Mouse (Mus musculus): ENCODE data around the gene Elof1. TPM values are rescaled to one million over a fixed set of nuclear protein-coding genes. Genes with fewer than 3 reads are reported as not detected.

Elof1 gene
- polyA plus RNA-seq (2015; fragmentation: Illumina TruSeq; extraction: RNeasy Lipid Tissue Mini Kit (QIAGEN cat#74804); ENCODE audit: insufficient read depth, low read depth, low replicate concordance): 31.4 TPM

GRCm38 (mm10) chr9:22116740-22117426 is at the start of gene Elof1:
Gene Elof1 (minus strand): TSS chr9:22117172.

DNA sequence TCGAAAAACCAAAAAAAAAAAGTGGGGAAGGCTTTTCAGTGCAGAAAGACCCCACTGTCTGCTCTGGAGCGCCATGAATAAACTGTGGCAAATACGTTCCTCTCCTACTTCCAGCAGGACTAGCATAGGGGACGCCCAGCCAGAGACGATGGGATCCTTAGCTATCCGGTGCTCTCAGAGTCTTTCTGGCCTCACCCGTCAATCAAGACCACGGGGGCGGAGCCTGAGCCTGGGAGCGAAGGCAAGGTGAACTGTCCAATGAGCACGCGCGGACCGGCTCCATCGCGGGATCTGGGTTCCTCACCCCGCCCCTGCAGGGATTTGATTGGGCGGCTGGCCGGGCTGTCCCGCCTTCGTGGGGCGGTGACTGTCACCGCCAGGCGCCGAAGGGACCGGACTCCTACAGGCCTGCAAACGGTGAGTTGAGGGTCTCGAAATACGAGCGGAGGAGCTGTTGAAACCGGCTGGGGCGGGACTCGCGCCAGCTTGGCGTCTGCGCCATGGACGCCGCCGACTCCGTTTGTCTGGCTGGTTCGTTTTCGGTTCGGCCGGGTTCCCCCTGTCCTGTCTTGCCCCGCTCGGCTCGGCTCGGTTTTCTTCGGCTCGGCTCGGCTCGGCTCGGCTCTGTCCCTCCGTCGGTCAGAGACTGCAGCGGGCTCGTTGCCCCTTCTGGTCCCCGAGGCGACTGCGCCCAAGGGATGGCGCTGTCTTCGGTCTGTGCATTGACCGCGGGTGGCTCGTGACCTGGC is 39.7 kb upstream of the Elof1 start, which contains the start of gene Pigyl:
TSS of gene Pigyl (plus strand) at position 350 of the 749 bp plus-strand sequence.

GRCm38 (mm10) chr9:22135644-22136390 is 18.8 kb upstream of the Elof1 start, which contains the start of gene Acp5:
Gene Acp5 (minus strand): TSS chr9:22135711.

DNA sequence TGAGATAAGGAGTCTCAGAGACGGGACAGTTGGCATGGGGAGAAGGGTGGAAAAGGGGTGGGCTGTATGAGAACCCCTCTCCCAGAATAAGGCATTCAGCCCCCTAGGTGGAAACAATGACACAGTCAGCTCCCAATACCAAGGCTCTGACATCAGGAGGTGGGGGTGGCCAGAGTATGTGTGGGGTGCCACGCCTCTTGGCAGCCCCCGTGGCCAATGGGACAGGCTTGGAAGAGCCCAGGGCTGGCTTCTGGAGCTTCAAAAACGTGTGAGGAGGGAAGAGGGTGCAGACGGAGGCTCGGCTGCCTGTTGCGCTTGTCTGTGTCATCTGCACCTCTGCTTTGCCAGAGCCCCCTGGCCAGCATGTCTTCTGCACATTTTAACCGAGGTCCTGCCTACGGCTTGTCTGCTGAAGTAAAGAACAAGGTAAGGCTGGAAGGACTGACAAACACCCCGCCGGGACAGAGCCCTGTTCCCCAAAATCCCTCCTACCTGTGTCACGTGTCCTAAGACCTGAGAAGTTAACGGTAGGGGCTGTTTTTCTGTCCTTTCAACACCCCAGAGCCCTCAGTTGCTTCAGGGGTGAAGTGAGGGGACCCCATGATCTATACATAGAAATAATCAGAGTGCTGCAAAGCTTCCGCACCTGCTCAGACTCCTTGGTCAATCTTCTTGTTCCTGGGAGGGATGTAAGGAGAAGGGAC is 17.8 kb downstream of the Elof1 start, which contains the start of gene Cnn1:
TSS of gene Cnn1 (plus strand) at position 224 of the 704 bp plus-strand sequence.

GRCm38 (mm10) chr9:22085022-22085834 is 31.7 kb downstream of the Elof1 start, which contains the start of gene Ecsit:
Gene Ecsit (minus strand): TSS chr9:22085438.

GRCm38 (mm10) chr9:22070791-22071573 is 46.0 kb downstream of the Elof1 start, which contains the start of the genes Gm49318 and Zfp653:
Gene Gm49318 (minus strand): TSS chr9:22071259.
Gene Zfp653 (minus strand): TSS chr9:22071376.

Other genes with a start within 250 kb of the Elof1 start
- gene Rab3d, start 199.0 kb downstream of the Elof1 start, polyA plus RNA-seq (2015; fragmentation: Illumina TruSeq; extraction: RNeasy Lipid Tissue Mini Kit (QIAGEN cat#74804); ENCODE audit: insufficient read depth, low read depth, low replicate concordance): 25.1 TPM
- 3.1 TPM for gene Ccdc159, start 189.7 kb downstream of the Elof1 start, polyA plus RNA-seq (2015; fragmentation: Illumina TruSeq; extraction: RNeasy Lipid Tissue Mini Kit (QIAGEN cat#74804); ENCODE audit: insufficient read depth, low read depth, low replicate concordance)
- gene Tmem205, start 189.6 kb downstream of the Elof1 start, polyA plus RNA-seq (2015; fragmentation: Illumina TruSeq; extraction: RNeasy Lipid Tissue Mini Kit (QIAGEN cat#74804); ENCODE audit: insufficient read depth, low read depth, low replicate concordance): 27.1 TPM
- gene Plppr2, start 180.1 kb downstream of the Elof1 start, polyA plus RNA-seq (2015; fragmentation: Illumina TruSeq; extraction: RNeasy Lipid Tissue Mini Kit (QIAGEN cat#74804); ENCODE audit: insufficient read depth, low read depth, low replicate concordance): 4.7 TPM
- gene Swsap1, start 161.4 kb downstream of the Elof1 start, polyA plus RNA-seq (2015; fragmentation: Illumina TruSeq; extraction: RNeasy Lipid Tissue Mini Kit (QIAGEN cat#74804); ENCODE audit: insufficient read depth, low read depth, low replicate concordance): 3.1 TPM
- not detected for gene Epor, start 153.7 kb downstream of the Elof1 start, polyA plus RNA-seq (2015; fragmentation: Illumina TruSeq; extraction: RNeasy Lipid Tissue Mini Kit (QIAGEN cat#74804); ENCODE audit: insufficient read depth, low read depth, low replicate concordance)
- 8.2 TPM for gene Rgl3, start 127.7 kb downstream of the Elof1 start, polyA plus RNA-seq (2015; fragmentation: Illumina TruSeq; extraction: RNeasy Lipid Tissue Mini Kit (QIAGEN cat#74804); ENCODE audit: insufficient read depth, low read depth, low replicate concordance)
- not detected for gene Ccdc151, start 114.5 kb downstream of the Elof1 start, polyA plus RNA-seq (2015; fragmentation: Illumina TruSeq; extraction: RNeasy Lipid Tissue Mini Kit (QIAGEN cat#74804); ENCODE audit: insufficient read depth, low read depth, low replicate concordance)
- gene Prkcsh, start 114.4 kb downstream of the Elof1 start, polyA plus RNA-seq (2015; fragmentation: Illumina TruSeq; extraction: RNeasy Lipid Tissue Mini Kit (QIAGEN cat#74804); ENCODE audit: insufficient read depth, low read depth, low replicate concordance): 16.0 TPM
- 0.20 TPM for gene Elavl3, start 65.1 kb downstream of the Elof1 start, polyA plus RNA-seq (2015; fragmentation: Illumina TruSeq; extraction: RNeasy Lipid Tissue Mini Kit (QIAGEN cat#74804); ENCODE audit: insufficient read depth, low read depth, low replicate concordance)
- gene Gm49318, start 45.9 kb downstream of the Elof1 start, polyA plus RNA-seq (2015; fragmentation: Illumina TruSeq; extraction: RNeasy Lipid Tissue Mini Kit (QIAGEN cat#74804); ENCODE audit: insufficient read depth, low read depth, low replicate concordance): 1.6 TPM
- gene Zfp653, start 45.8 kb downstream of the Elof1 start, polyA plus RNA-seq (2015; fragmentation: Illumina TruSeq; extraction: RNeasy Lipid Tissue Mini Kit (QIAGEN cat#74804); ENCODE audit: insufficient read depth, low read depth, low replicate concordance): 3.8 TPM
- gene Ecsit, start 31.7 kb downstream of the Elof1 start, polyA plus RNA-seq (2015; fragmentation: Illumina TruSeq; extraction: RNeasy Lipid Tissue Mini Kit (QIAGEN cat#74804); ENCODE audit: insufficient read depth, low read depth, low replicate concordance): 7.1 TPM
- gene Cnn1, start 18.0 kb downstream of the Elof1 start, polyA plus RNA-seq (2015; fragmentation: Illumina TruSeq; extraction: RNeasy Lipid Tissue Mini Kit (QIAGEN cat#74804); ENCODE audit: insufficient read depth, low read depth, low replicate concordance): 3.7 TPM
- gene Acp5, start 18.5 kb upstream of the Elof1 start, polyA plus RNA-seq (2015; fragmentation: Illumina TruSeq; extraction: RNeasy Lipid Tissue Mini Kit (QIAGEN cat#74804); ENCODE audit: insufficient read depth, low read depth, low replicate concordance): 7.5 TPM
- 9.3 TPM for gene Pigyl, start 39.7 kb upstream of the Elof1 start, polyA plus RNA-seq (2015; fragmentation: Illumina TruSeq; extraction: RNeasy Lipid Tissue Mini Kit (QIAGEN cat#74804); ENCODE audit: insufficient read depth, low read depth, low replicate concordance)
- gene Zfp872, start 70.9 kb upstream of the Elof1 start, polyA plus RNA-seq (2015; fragmentation: Illumina TruSeq; extraction: RNeasy Lipid Tissue Mini Kit (QIAGEN cat#74804); ENCODE audit: insufficient read depth, low read depth, low replicate concordance): 0.63 TPM
- gene Zfp809, start 108.5 kb upstream of the Elof1 start, polyA plus RNA-seq (2015; fragmentation: Illumina TruSeq; extraction: RNeasy Lipid Tissue Mini Kit (QIAGEN cat#74804); ENCODE audit: insufficient read depth, low read depth, low replicate concordance): 11.5 TPM
- not detected for gene Zfp599, start 142.7 kb upstream of the Elof1 start, polyA plus RNA-seq (2015; fragmentation: Illumina TruSeq; extraction: RNeasy Lipid Tissue Mini Kit (QIAGEN cat#74804); ENCODE audit: insufficient read depth, low read depth, low replicate concordance)
- gene Zfp810, start 190.5 kb upstream of the Elof1 start, polyA plus RNA-seq (2015; fragmentation: Illumina TruSeq; extraction: RNeasy Lipid Tissue Mini Kit (QIAGEN cat#74804); ENCODE audit: insufficient read depth, low read depth, low replicate concordance): 8.2 TPM

All from pancreas, adult 10 weeks (tissue).